Mouse (Mus musculus): Measurements from ENCODE around the gene Fhl2.

DNA sequence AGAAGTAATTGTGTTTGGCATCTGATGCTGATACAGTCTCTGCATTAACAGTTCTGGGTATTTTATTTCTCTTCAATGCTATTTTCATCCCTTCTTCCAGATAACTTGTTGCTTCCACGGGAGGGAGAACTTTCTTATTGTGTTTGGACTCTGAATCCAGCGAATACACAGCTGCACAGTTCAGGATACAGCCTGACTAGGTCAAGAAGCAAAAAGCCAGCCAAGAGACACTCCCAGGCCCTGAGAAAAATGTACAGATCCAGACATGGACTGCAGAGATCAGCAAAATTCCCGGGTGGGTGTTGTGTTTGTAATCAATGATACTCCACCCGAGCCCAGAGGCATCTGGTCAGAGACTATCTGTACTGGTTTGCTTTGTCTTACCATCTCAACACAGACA is 37.4 kb downstream of the Fhl2 start:
- TF ChIP-seq CTCF (IDR thresholded peaks at IDR 0.05; ENCODE audit: insufficient read depth, low read depth, low read length) (no peak), POLR2A (IDR thresholded peaks at IDR 0.05; ENCODE audit: insufficient read depth, low read depth, low read length) (no peak)

Data from olfactory bulb, adult 2 months (tissue).